Mouse (Mus musculus): ENCODE measurements around the gene Olfr397.

Gene Olfr397

GRCm38 (mm10) chr11:73960517-73960916 lies at the start of gene Olfr397:
Gene Olfr397 (plus strand): TSS chr11:73960817.
- no peak for DNase-seq

- DNase-seq, result no peak
These were observed 24.2 kb upstream of the Olfr397 start, which contains the start of gene Olfr23 for GRCm38 (mm10) chr11:73936377-73936776. Gene Olfr23 (plus strand): TSS chr11:73936677.

- DNase-seq, result no peak
These were observed 29.7 kb downstream of the Olfr397 start, which contains the start of gene Olfr398 for GRCm38 (mm10) chr11:73990307-73990706. Gene Olfr398 (minus strand): TSS chr11:73990407.

DNA sequence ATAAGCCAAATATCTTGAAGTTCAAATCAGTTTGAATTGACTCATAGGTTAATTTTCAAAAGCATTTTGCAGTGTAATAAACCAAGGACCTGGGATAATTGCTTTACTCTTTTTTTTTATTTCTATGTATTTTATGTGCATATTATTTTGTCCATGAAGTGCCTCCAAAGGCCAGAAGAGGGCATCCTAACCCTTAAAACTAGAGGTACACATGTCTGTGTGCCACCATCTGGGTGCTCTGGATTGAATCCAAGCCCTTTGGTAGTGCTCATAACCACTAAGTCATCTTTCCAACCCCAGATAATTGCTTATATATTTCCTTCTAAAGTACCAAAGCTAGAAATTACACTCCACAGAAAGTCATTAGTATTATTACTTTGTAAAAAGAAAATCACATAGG lies 32.5 kb downstream of the Olfr397 start:
- DNase-seq, result no peak

All from right cerebral cortex, adult 18-20 months (tissue).